Mouse (Mus musculus) stomach, postnatal 0 days (tissue): ENCODE results near the gene Kdm8. TPM values are rescaled to one million over a fixed set of nuclear protein-coding genes. Genes with fewer than 3 reads are reported as not detected.
A peak's percentile ranks its signal among the peaks of the same experiment; 100 is the strongest.

Experiments
- ATAC-seq: fragments of 200-750 bp; cut with Nextera tagmentation; 2 replicates; pipeline ENCODE4 v1.8.0; 2017; ENCODE audit not compliant: low FRiP score, low TSS enrichment
- DNase-seq: peaks from one replicate; pipeline ENCODE4 v3.0.0-alpha.2; 2016; ENCODE audit warnings: low spot score
- H3K27ac ChIP-seq: fragments of 300-500 bp; sonication (generic); replicated peaks from 2 replicates; pipeline ENCODE4 v1.5.1; 2014; ENCODE audit warnings: mild to moderate bottlenecking, control low read depth
- H3K27me3 ChIP-seq: fragments of 300-500 bp; sonication (generic); 2 replicates; pipeline ENCODE4 v1.6.1; 2014; ENCODE audit warnings: low read length; ENCODE audit not compliant: control insufficient read depth, insufficient read depth
- H3K36me3 ChIP-seq: fragments of 300-500 bp; sonication (generic); 2 replicates; pipeline ENCODE4 v1.6.1; 2014; ENCODE audit warnings: low read length, mixed read lengths; ENCODE audit not compliant: control insufficient read depth, insufficient read depth
- H3K4me1 ChIP-seq: fragments of 300-500 bp; sonication (generic); replicated peaks from 2 replicates; pipeline ENCODE4 v1.6.1; 2014; ENCODE audit warnings: antibody characterized with exemption; ENCODE audit not compliant: control insufficient read depth, insufficient read depth
- H3K4me2 ChIP-seq: fragments of 300-500 bp; sonication (generic); replicated peaks from 2 replicates; pipeline ENCODE4 v1.6.1; 2014; ENCODE audit warnings: low read depth, mild to moderate bottlenecking, control low read depth, moderate library complexity
- H3K4me3 ChIP-seq: fragments of 300-500 bp; sonication (generic); 2 replicates; pipeline ENCODE4 v1.5.1; 2014; ENCODE audit warnings: low read depth, low read length, control low read depth
- H3K9ac ChIP-seq: fragments of 300-500 bp; sonication (generic); 2 replicates; pipeline ENCODE4 v1.6.1; 2014; ENCODE audit warnings: mild to moderate bottlenecking, low read length, control low read depth, mixed read lengths
- H3K9me3 ChIP-seq: fragments of 300-500 bp; sonication (generic); 2 replicates; pipeline ENCODE4 v1.6.1; 2016; ENCODE audit warnings: low read length; ENCODE audit not compliant: control insufficient read depth
- CTCF ChIP-seq: IDR thresholded peaks from 2 replicates; pipeline ENCODE4 v1.5.1; 2016; ENCODE audit warnings: antibody characterized with exemption, low read depth, mild to moderate bottlenecking, moderate library complexity
- EP300 ChIP-seq: optimal IDR thresholded peaks from 2 replicates; pipeline ENCODE3; 2016; ENCODE audit warnings: antibody characterized with exemption
- WGBS: fragments of 180-500 bp; shearing (Covaris S2); extraction: QIAGEN DNeasy Blood & Tissue Kit; methylation state at CpG from one replicate; pipeline ENCODE4 v1.1.7; 2014; 5-methylcytosine and 5-hydroxymethylcytosine counted together
- polyA plus RNA-seq: library from polyadenylated mRNA; unstranded; fragments of >200 nt; fragmentation: Nextera tagmentation; extraction: Ambion mirVana; gene quantifications from 2 replicates; pipeline ENCODE4 v1.2.1, GENCODE M21; 2015

The Kdm8 gene
- polyA plus RNA-seq, 1 experiment from 2014 or later, result 3.8 TPM

GRCm38 (mm10) chr7:125444076-125444463, 406 bp upstream of the Kdm8 start:
- 22% methylated on average over 10 of the region's 10 CpGs for WGBS
- no peak for DNase-seq
- Histone ChIP-seq H3K9ac (peak overlapping the region; percentile 77), H3K27me3 (no peaks in the 10 kb centered on the region), H3K4me3 (peak overlapping the region; percentile 60), H3K9me3 (no peaks in the 10 kb centered on the region), H3K4me1 (no peaks in the 10 kb centered on the region), H3K36me3 (no peaks in the 10 kb centered on the region), H3K27ac (peak overlapping the region; percentile 98), H3K4me2 (peak overlapping the region; percentile 48)
- ATAC-seq, result no peak; the same call in 1 of the 2 replicates
- TF ChIP-seq EP300 (no peak), CTCF (no peak)

- Histone ChIP-seq H3K27me3 (no peaks in the 10 kb centered on the region), H3K4me3 (no peak overlapping the region), H3K4me2 (no peak overlapping the region), H3K9me3 (no peaks in the 10 kb centered on the region), H3K36me3 (no peaks in the 10 kb centered on the region), H3K9ac (no peak overlapping the region), H3K27ac (no peak overlapping the region), H3K4me1 (no peaks in the 10 kb centered on the region)
- ATAC-seq (no peak), DNase-seq (no peak)
- no peak for TF ChIP-seq CTCF
- TF ChIP-seq EP300, result no peak
- 87% methylated on average over 1 of the region's 1 CpGs for WGBS
Observed at GRCm38 (mm10) chr7:125450678-125451077, 6.2 kb downstream of the Kdm8 start.

- H3K36me3 ChIP-seq, result no peaks in the 10 kb centered on the region
- H3K4me1 ChIP-seq, result no peaks in the 10 kb centered on the region
- H3K27ac ChIP-seq, result 0 out of 2 replicates have a peak overlapping the region, but pooled peaks have one; percentile 8
- H3K4me3 ChIP-seq, result no peak overlapping the region
- no peak for TF ChIP-seq CTCF
- no peak for TF ChIP-seq EP300
- DNase-seq (no peak), ATAC-seq (no peak)
- no peaks in the 10 kb centered on the region for H3K9me3 ChIP-seq
- 68% methylated on average over 2 of the region's 2 CpGs for WGBS
- no peak overlapping the region for H3K4me2 ChIP-seq
- no peaks in the 10 kb centered on the region for H3K27me3 ChIP-seq
- H3K9ac ChIP-seq, result no peak overlapping the region
Observed at GRCm38 (mm10) chr7:125451078-125451477, 6.6 kb downstream of the Kdm8 start.

GRCm38 (mm10) chr7:125453671-125454070, 9.2 kb downstream of the Kdm8 start:
- H3K9me3 ChIP-seq, result no peaks in the 10 kb centered on the region
- no peak for TF ChIP-seq EP300
- TF ChIP-seq CTCF, result no peak
- no peaks in the 10 kb centered on the region for H3K36me3 ChIP-seq
- H3K9ac ChIP-seq, result no peak overlapping the region
- no peaks in the 10 kb centered on the region for H3K4me1 ChIP-seq
- ATAC-seq (no peak), DNase-seq (no peak)
- no peaks in the 10 kb centered on the region for H3K27me3 ChIP-seq
- H3K4me2 ChIP-seq, result no peak overlapping the region
- H3K27ac ChIP-seq, result no peak overlapping the region
- 97% methylated on average over 4 of the region's 4 CpGs for WGBS
- no peak overlapping the region for H3K4me3 ChIP-seq

GRCm38 (mm10) chr7:125462200-125462599, 17.7 kb downstream of the Kdm8 start:
- Histone ChIP-seq H3K4me3 (no peak overlapping the region), H3K36me3 (peaks cover 11% of the 10 kb centered on the region), H3K9ac (no peak overlapping the region), H3K27me3 (no peaks in the 10 kb centered on the region), H3K27ac (no peak overlapping the region), H3K4me1 (no peaks in the 10 kb centered on the region), H3K9me3 (no peaks in the 10 kb centered on the region), H3K4me2 (no peak overlapping the region)
- DNase-seq, result no peak
- WGBS, result 70% methylated on average over 2 of the region's 2 CpGs
- TF ChIP-seq EP300 (no peak), CTCF (no peak)
- no peak for ATAC-seq

GRCm38 (mm10) chr7:125469937-125470336, 25.5 kb downstream of the Kdm8 start:
- ATAC-seq (peak; percentile 48; the same call in 1 of the 2 replicates), DNase-seq (peak; percentile 80)
- Histone ChIP-seq H3K4me1 (peaks cover 4% of the 10 kb centered on the region; the same call in 1 of the 2 replicates), H3K9me3 (no peaks in the 10 kb centered on the region), H3K4me3 (no peak overlapping the region), H3K4me2 (no peak overlapping the region), H3K36me3 (peaks cover 36% of the 10 kb centered on the region), H3K27ac (no peak overlapping the region), H3K27me3 (no peaks in the 10 kb centered on the region), H3K9ac (no peak overlapping the region)
- TF ChIP-seq EP300 (no peak), CTCF (peak; percentile 93)
- 28% methylated on average over 5 of the region's 5 CpGs for WGBS
